ENCODE assay signal across 19 mouse cellular contexts in the genomic region with DNA sequence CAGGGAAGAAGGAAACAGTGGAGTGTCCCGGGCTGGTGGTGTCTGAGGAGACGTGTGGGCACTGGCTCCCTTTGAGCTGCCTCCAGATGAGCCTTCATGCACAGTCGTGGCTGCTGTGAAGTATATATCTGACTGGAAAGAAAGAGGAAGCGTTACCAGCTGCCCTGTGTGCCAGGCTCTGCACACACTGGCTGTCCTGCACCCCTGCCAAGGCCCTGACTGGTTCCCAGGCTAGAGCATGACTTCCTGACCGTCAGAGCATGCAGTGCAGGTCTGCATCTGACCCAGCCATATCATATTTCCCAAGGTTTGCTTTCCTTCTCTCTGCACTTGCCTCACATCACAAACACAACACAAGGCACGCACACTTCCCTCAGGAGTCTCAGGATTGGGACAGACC.
"Had no signal": no experiment of that assay in that cellular context is flagged by ENCODE, and none has a peak within 500 bp of the region (broad histone marks: within the 10 kb centered on the region; RNA-seq: fewer than 3 reads in every experiment).

No protein-coding gene starts in this region.

- ATAC-seq: intestine, embryonic 15.5 days; lung, postnatal 0 days; midbrain, embryonic 16.5 days had no signal

- H3K27me3 ChIP-seq: intestine, embryonic 15.5 days; liver, embryonic 15.5 days; midbrain, embryonic 12.5 days; neural tube, embryonic 13.5 days had no signal

- H3K27ac ChIP-seq: intestine, embryonic 15.5 days; limb, embryonic 10.5 days; liver, embryonic 15.5 days; midbrain, embryonic 12.5 days; neural tube, embryonic 13.5 days; stomach, postnatal 0 days had no signal

- H3K36me3 ChIP-seq: intestine, embryonic 15.5 days; limb, embryonic 10.5 days; liver, embryonic 15.5 days; midbrain, embryonic 12.5 days had no signal

- H3K4me1 ChIP-seq: intestine, embryonic 15.5 days; liver, embryonic 15.5 days; midbrain, embryonic 12.5 days; neural tube, embryonic 13.5 days had no signal

- H3K4me3 ChIP-seq: intestine, embryonic 15.5 days; limb, embryonic 10.5 days; liver, embryonic 15.5 days; megakaryocyte, embryonic 14.5 days; midbrain, embryonic 12.5 days; neural tube, embryonic 13.5 days had no signal

- H3K9ac ChIP-seq: intestine, embryonic 15.5 days; liver, embryonic 15.5 days; midbrain, embryonic 12.5 days; neural tube, embryonic 13.5 days had no signal

- DNase-seq: kidney, adult 8-10 months; kidney, postnatal 25 days; layer of hippocampus, adult 9-11 months; lung, adult 2 months; lung, postnatal 36 days; retina, postnatal 1 day; right cerebral cortex, postnatal 14 days; thymus, adult 18-20 months; thymus, postnatal 14 days had no signal

- H3K4me2 ChIP-seq: intestine, embryonic 15.5 days; liver, embryonic 11.5 days; liver, embryonic 15.5 days; midbrain, embryonic 12.5 days; neural tube, embryonic 13.5 days had no signal

- H3K9me3 ChIP-seq: intestine, embryonic 15.5 days; limb, embryonic 10.5 days; liver, embryonic 15.5 days; megakaryocyte, embryonic 14.5 days; midbrain, embryonic 12.5 days; neural tube, embryonic 13.5 days had no signal
